Mouse (Mus musculus): ENCODE measurements around the gene Sema3b. TPM values are rescaled to one million over a fixed set of nuclear protein-coding genes. Genes with fewer than 3 reads are reported as not detected.
A peak's percentile ranks its signal among the peaks of the same experiment; 100 is the strongest.

The Sema3b gene
- polyA plus RNA-seq, 1 experiment = 3.3 TPM

DNA sequence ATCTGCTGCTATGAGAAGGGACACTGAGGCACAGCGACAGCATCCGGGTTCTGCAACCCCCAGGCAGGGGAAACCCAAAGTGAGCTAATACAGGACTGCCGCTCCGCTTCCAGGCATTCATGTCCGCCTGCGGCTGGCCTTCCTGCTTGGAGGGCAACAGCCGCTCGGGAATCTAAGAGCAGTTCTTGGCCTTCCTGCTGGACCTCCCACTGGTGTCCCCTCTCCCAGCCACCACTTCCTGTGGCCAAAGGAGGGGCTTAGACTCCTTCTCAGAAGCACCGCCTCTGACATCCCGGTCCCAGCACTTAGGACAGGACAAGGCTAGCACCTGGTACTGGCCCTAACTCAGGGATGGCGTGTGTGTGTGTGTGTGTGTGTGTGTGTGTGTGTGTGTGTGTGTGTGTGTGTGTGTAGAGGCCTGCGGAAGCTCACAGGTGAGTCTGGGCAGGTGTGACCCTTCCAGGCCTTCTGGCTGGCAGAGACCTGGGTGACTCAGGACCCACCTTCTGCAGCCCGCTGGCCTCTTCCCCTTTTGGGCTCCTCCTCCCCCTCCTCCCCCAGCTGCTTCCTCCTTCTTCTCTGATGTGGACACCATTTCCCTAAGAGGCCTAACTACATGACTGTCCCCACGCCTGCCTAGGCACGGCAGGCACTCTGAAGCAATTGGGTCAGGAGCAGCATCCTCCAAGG lies 19.8 kb upstream of the Sema3b start:
- 52% methylated on average over 14 of the region's 15 CpGs for WGBS
- H3K27me3 ChIP-seq (ENCODE audit: control insufficient read depth, insufficient read depth, low read length) = no peaks in the 10 kb centered on the region
- H3K4me1 ChIP-seq (ENCODE audit: control insufficient read depth, insufficient read depth, insufficient read length) = peaks cover 84% of the 10 kb centered on the region; the same call in 1 of the 2 replicates
- peaks cover 14% of the 10 kb centered on the region for H3K36me3 ChIP-seq (ENCODE audit: control insufficient read depth, insufficient read depth, low read length)
- H3K4me3 ChIP-seq (ENCODE audit: extremely low read depth, insufficient read depth, insufficient read length) = peak overlapping the region; percentile 43
- peak overlapping the region; percentile 95 for H3K27ac ChIP-seq (ENCODE audit: insufficient read depth, low read length)
- TF ChIP-seq POLR2A (IDR thresholded peaks at IDR 0.05; ENCODE audit: low read depth, low read length) (no peak), CTCF (IDR thresholded peaks at IDR 0.05; ENCODE audit: extremely low read depth, insufficient read depth, insufficient read length, insufficient replicate concordance) (no peak)
- DNase-seq (ENCODE audit: low read depth in 1 of 2, low spot score in 2 of 2) = peak; percentile 68 to 78

DNA sequence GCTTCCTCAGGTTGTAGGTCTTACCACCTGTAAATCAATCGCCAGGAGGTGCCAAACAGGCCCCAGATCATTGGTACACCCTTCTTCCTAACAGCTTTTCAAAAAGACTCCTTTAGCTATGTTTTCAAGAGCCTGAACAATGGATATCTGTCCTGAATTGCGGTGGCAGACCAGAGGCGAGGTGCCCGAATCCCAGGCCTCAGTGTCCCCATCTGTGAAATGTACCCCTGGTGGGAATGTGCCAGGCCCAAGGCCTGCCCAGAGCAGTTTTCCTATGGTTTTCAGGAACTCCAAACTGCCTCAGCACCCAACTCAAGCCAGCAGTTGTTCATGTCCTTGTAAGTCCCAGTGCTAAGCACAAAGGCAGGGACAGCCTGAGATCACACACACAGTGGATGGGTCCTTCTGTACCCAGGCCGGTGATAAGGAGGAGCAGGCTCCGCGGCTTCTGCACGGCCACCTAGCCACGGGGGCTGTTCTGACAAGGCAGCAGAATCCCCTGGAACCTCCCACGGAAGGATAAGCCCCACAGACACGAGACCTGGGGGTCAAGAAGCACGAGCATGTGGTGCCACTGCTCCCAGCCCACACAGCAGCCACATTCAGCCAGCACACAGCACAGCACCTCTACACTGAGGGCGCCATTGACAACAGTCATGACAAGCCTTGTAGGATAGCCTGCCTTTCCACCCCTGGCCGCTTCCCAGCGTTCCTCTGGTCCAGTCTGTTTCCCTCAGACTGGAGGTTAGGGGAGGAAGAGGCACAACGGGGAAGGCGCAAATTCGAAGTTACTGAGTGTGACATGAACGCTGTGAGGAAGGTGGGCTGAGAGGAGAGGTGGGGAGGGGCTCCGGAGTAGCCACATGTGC lies 18.6 kb upstream of the Sema3b start:
- H3K4me3 ChIP-seq (ENCODE audit: extremely low read depth, insufficient read depth, insufficient read length) = no peak overlapping the region
- peak overlapping the region; percentile 64 for H3K27ac ChIP-seq (ENCODE audit: insufficient read depth, low read length)
- H3K27me3 ChIP-seq (ENCODE audit: control insufficient read depth, insufficient read depth, low read length) = no peaks in the 10 kb centered on the region
- H3K36me3 ChIP-seq (ENCODE audit: control insufficient read depth, insufficient read depth, low read length) = peaks cover 14% of the 10 kb centered on the region
- WGBS = 62% methylated on average over 20 of the region's 20 CpGs
- peaks cover 83% of the 10 kb centered on the region; the same call in 1 of the 2 replicates for H3K4me1 ChIP-seq (ENCODE audit: control insufficient read depth, insufficient read depth, insufficient read length)
- no peak for DNase-seq (ENCODE audit: low read depth in 1 of 2, low spot score in 2 of 2)
- TF ChIP-seq POLR2A (IDR thresholded peaks at IDR 0.05; ENCODE audit: low read depth, low read length) (no peak), CTCF (IDR thresholded peaks at IDR 0.05; ENCODE audit: extremely low read depth, insufficient read depth, insufficient read length, insufficient replicate concordance) (no peak)

DNA sequence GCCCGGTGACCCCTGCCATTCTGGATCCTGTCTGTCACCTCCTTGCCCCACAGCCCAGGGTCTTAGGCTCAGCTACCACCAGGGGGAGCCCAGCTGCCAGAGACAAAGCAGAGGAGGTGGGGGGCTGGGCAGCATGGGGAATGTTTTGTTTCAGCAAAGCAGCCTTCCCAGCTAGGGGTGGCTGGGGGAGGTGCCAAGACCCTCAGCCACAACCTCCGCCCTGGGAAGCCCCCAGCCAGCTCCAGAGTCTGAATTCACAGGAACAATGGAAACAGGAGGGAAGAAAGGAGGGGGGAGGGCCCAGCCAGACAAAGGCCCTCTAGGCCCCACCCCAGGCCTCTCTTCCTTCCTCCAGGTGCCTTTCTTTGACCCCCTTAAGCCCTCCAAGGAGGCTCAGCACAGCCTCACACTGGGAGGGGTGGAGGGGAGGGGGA lies 17.8 kb upstream of the Sema3b start:
- peaks cover 75% of the 10 kb centered on the region; the same call in 1 of the 2 replicates for H3K4me1 ChIP-seq (ENCODE audit: control insufficient read depth, insufficient read depth, insufficient read length)
- H3K27me3 ChIP-seq (ENCODE audit: control insufficient read depth, insufficient read depth, low read length) = no peaks in the 10 kb centered on the region
- peak overlapping the region; percentile 54 for H3K27ac ChIP-seq (ENCODE audit: insufficient read depth, low read length)
- peak in 1 of 2 experiments; percentile 81 for DNase-seq (ENCODE audit: low read depth in 1 of 2, low spot score in 2 of 2)
- TF ChIP-seq POLR2A (IDR thresholded peaks at IDR 0.05; ENCODE audit: low read depth, low read length) (no peak), CTCF (IDR thresholded peaks at IDR 0.05; ENCODE audit: extremely low read depth, insufficient read depth, insufficient read length, insufficient replicate concordance) (peak; percentile 91; the same call in 1 of the 2 replicates)
- peaks cover 18% of the 10 kb centered on the region for H3K36me3 ChIP-seq (ENCODE audit: control insufficient read depth, insufficient read depth, low read length)
- 14% methylated on average over 2 of the region's 2 CpGs for WGBS
- no peak overlapping the region for H3K4me3 ChIP-seq (ENCODE audit: extremely low read depth, insufficient read depth, insufficient read length)

DNA sequence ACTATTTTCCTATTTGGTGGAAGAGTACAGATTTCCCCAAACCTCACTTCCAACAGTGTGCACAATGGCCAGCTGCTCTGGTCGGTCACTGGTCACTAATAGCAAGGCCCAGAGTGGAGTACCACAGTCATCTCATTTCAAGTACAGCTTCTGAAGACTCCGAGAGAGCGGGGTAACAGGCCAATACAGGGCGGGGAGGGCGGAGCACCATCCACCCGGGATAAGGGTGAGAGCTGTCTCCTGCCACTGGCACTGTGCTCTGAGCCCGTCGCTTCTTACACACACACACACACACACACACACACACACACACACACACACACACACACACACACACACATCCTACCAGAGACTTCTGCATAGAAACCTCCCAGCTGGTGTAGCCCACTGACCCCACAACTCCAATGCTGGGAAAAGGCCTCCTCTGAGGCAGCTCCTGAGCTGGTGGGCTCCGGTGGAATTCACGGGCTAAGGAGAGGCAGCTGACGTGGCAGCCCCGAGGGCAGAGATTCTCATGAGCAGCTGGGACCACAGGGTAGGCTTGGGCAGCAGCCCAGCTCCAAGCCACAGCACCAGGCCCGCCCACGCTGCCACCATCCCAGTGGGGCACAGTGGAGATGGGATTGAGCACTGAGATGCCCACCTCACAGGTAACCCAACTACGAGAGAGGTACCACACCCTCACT lies 17.3 kb upstream of the Sema3b start:
- no peak for TF ChIP-seq POLR2A (IDR thresholded peaks at IDR 0.05; ENCODE audit: low read depth, low read length)
- no peak for TF ChIP-seq CTCF (IDR thresholded peaks at IDR 0.05; ENCODE audit: extremely low read depth, insufficient read depth, insufficient read length, insufficient replicate concordance)
- H3K4me3 ChIP-seq (ENCODE audit: extremely low read depth, insufficient read depth, insufficient read length) = no peak overlapping the region
- no peak for DNase-seq (ENCODE audit: low read depth in 1 of 2, low spot score in 2 of 2)
- peaks cover 71% of the 10 kb centered on the region; the same call in 1 of the 2 replicates for H3K4me1 ChIP-seq (ENCODE audit: control insufficient read depth, insufficient read depth, insufficient read length)
- H3K27ac ChIP-seq (ENCODE audit: insufficient read depth, low read length) = peak overlapping the region; percentile 54; the same call in 1 of the 2 replicates
- WGBS = 54% methylated on average over 13 of the region's 15 CpGs
- H3K27me3 ChIP-seq (ENCODE audit: control insufficient read depth, insufficient read depth, low read length) = no peaks in the 10 kb centered on the region
- H3K36me3 ChIP-seq (ENCODE audit: control insufficient read depth, insufficient read depth, low read length) = peaks cover 18% of the 10 kb centered on the region

DNA sequence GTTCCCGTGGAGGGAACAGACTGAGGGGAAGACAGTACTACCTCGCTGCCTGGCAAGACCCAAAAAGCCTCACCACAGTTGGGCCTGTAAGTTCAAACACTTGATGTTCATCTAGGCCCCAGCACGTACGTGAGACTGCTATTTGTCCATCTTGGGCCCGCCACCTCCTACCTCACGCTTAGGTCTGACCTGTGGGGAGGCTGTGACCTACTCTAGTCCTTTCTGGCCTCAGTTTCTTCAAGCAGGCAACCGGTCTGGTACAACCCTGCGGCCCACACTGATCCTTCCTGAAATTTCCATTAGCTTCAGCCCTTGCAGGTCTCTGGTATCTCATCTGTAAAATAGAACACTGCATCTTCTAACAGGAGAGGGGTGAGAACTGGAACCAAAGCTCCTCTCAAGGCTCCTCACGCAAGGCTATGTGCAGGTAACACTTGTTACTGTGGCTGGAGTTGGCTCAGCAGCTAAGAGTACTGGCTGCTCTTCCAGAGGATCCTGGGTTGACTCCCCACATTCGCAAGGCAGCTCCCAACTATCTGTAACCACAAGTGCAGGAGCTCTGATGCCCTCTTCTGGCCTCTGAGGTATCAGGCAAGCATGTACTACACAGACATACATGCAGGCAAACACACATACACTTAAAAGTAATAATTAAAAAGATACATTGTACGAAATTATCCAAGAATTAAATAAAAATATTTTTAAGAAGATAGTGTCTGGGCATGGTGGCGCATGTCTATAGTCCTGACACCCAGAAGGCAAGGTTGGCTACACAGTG lies 16.5 kb upstream of the Sema3b start:
- H3K27ac ChIP-seq (ENCODE audit: insufficient read depth, low read length) = peak overlapping the region; percentile 77
- peaks cover 63% of the 10 kb centered on the region; the same call in 1 of the 2 replicates for H3K4me1 ChIP-seq (ENCODE audit: control insufficient read depth, insufficient read depth, insufficient read length)
- TF ChIP-seq CTCF (IDR thresholded peaks at IDR 0.05; ENCODE audit: extremely low read depth, insufficient read depth, insufficient read length, insufficient replicate concordance) (no peak), POLR2A (IDR thresholded peaks at IDR 0.05; ENCODE audit: low read depth, low read length) (no peak)
- H3K36me3 ChIP-seq (ENCODE audit: control insufficient read depth, insufficient read depth, low read length) = peaks cover 14% of the 10 kb centered on the region
- no peak overlapping the region for H3K4me3 ChIP-seq (ENCODE audit: extremely low read depth, insufficient read depth, insufficient read length)
- DNase-seq (ENCODE audit: low read depth in 1 of 2, low spot score in 2 of 2) = no peak
- WGBS = 87% methylated on average over 12 of the region's 12 CpGs
- no peaks in the 10 kb centered on the region for H3K27me3 ChIP-seq (ENCODE audit: control insufficient read depth, insufficient read depth, low read length)

DNA sequence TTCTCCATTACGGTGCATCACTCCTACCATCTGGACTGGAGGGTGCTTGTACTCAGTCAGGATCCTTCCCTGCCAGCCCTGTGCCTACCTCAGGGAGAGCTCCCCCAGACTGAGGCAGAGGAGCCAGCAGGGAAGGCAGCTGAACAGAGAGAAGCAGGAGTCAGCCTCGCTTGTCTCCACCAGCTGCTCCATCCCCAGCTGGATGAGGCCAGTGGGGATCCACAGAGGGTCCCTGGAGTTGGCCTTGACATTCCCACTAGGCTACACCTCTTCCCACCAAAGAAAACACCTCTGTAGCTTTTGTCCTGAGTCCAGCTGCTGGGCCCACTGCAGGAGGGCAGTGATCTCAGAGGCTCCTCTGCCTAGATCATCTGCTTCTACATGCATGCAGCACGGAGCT lies 15.9 kb upstream of the Sema3b start:
- TF ChIP-seq POLR2A (IDR thresholded peaks at IDR 0.05; ENCODE audit: low read depth, low read length) = no peak
- no peak for TF ChIP-seq CTCF (IDR thresholded peaks at IDR 0.05; ENCODE audit: extremely low read depth, insufficient read depth, insufficient read length, insufficient replicate concordance)
- Histone ChIP-seq H3K27me3 (ENCODE audit: control insufficient read depth, insufficient read depth, low read length) (no peaks in the 10 kb centered on the region), H3K4me1 (ENCODE audit: control insufficient read depth, insufficient read depth, insufficient read length) (peaks cover 57% of the 10 kb centered on the region; the same call in 1 of the 2 replicates), H3K27ac (ENCODE audit: insufficient read depth, low read length) (peak overlapping the region; percentile 77), H3K36me3 (ENCODE audit: control insufficient read depth, insufficient read depth, low read length) (peaks cover 18% of the 10 kb centered on the region), H3K4me3 (ENCODE audit: extremely low read depth, insufficient read depth, insufficient read length) (no peak overlapping the region; the same call in 1 of the 2 replicates)
- WGBS = 70% methylated on average over 3 of the region's 3 CpGs
- no peak for DNase-seq (ENCODE audit: low read depth in 1 of 2, low spot score in 2 of 2)
